Mouse (Mus musculus): Measurements from ENCODE around the gene Thtpa. TPM values are rescaled to one million over a fixed set of nuclear protein-coding genes. Genes with fewer than 3 reads are reported as not detected.

Thtpa gene
- 22.0 and 22.7 TPM in 2 replicates for polyA plus RNA-seq (2014; fragmentation: Nextera tagmentation; extraction: Ambion mirVana)

DNA sequence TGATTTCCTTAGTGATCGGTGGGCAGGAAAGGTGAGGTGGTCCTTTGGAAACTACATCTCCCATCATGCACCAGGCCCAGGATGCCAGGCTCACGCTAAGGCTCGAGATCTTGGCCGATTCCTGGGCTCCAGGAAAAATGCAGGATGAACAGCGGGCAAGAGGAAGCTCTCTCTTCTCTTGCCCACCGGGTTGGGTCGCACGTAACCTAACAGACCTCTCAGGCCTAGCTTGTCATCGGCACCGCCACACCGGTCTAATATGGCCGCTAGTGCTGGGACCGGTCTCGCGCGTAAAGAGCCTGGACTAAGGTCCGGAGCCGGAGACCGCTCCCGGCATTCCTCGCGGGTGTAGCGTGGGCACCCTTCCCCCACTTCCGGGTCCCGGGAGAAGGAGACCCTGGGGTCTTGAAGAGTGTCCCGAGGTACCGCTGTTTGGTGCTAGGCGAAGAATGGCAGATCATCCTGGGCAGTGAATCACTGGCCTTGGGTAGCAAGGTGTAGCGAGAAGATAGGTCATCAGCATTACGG lies at the start of gene Thtpa:
Gene Thtpa, plus strand, starts transcription at position 81 of the 528 bp plus-strand sequence.
- ATAC-seq (ENCODE audit: low FRiP score) = peak; percentile 65
- peak; percentile 98 for DNase-seq (ENCODE audit: low spot score, missing footprints)
- Histone ChIP-seq H3K27ac (ENCODE audit: low read depth, low read length) (peak within 1 kb of the TSS; percentile 55), H3K9me3 (ENCODE audit: control insufficient read depth, low read length) (no peaks in the 10 kb centered on the region), H3K27me3 (ENCODE audit: control insufficient read depth, insufficient read depth, low read length) (no peaks in the 10 kb centered on the region), H3K4me1 (ENCODE audit: control insufficient read depth, insufficient read depth, low read length) (peaks cover 29% of the 10 kb centered on the region), H3K4me2 (peak within 1 kb of the TSS; percentile 75), H3K36me3 (ENCODE audit: control insufficient read depth, insufficient read depth, low read length) (no peaks in the 10 kb centered on the region), H3K4me3 (ENCODE audit: low read depth, low read length) (peak within 1 kb of the TSS; percentile 60), H3K9ac (ENCODE audit: low read length) (peak within 1 kb of the TSS; percentile 80)
- under 1% methylated on average over 30 of the region's 30 CpGs for WGBS

DNA sequence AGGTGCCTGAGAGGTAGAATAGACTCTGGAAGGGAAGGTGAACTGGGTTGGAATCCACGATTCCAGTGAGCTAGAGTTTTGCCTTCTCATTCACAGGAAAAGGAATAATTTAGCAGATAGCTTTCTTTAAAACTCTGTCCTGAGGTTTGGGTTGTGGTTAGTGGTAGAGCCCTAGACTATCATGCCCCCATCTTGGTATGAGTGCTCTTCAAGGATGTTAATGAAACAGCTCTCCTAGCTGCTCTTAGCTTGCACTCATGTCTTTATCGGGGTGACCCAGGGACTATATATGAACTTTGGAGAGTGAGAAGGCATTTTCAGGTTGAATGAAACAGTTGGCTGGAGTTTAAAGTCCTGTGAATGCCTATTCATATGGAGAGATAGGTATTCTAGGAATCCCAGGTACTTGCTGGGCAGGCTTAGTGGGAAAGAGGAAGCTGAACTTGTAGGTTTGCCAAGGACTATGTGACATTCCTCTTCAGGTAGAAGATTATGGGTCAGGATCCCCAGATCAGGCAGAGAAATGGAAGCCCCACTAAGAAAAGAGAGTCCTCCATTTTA lies 46.5 kb upstream of the Thtpa start:
- Histone ChIP-seq H3K9me3 (ENCODE audit: control insufficient read depth, low read length) (no peaks in the 10 kb centered on the region), H3K4me1 (ENCODE audit: control insufficient read depth, insufficient read depth, low read length) (no peaks in the 10 kb centered on the region), H3K27ac (ENCODE audit: low read depth, low read length) (no peak overlapping the region), H3K4me3 (ENCODE audit: low read depth, low read length) (no peak overlapping the region), H3K27me3 (ENCODE audit: control insufficient read depth, insufficient read depth, low read length) (no peaks in the 10 kb centered on the region), H3K9ac (ENCODE audit: low read length) (no peak overlapping the region), H3K4me2 (no peak overlapping the region), H3K36me3 (ENCODE audit: control insufficient read depth, insufficient read depth, low read length) (no peaks in the 10 kb centered on the region)
- WGBS = 95% methylated on average over 2 of the region's 2 CpGs
- DNase-seq (ENCODE audit: low spot score, missing footprints) (no peak), ATAC-seq (ENCODE audit: low FRiP score) (no peak)

DNA sequence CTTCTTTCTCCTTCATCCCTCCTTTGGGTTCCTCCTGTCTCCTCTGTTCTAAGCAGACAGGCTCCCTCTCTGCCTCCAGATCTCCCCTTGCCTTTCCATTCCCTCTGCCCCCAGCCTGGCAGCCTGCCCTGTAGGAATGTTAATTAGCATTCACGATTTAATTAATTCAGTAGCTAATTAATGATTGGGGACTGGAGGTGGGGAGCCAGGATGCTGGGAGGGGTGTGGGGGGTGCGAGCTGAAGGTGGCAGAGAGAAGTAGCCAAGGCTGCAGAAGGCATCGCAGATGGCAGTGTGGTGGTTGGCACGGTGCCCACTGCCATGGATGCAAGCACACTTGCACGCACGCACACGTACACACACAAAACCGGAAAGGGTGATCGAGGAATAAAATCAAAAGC lies 42.1 kb upstream of the Thtpa start:
- WGBS = 91% methylated on average over 9 of the region's 9 CpGs
- no peaks in the 10 kb centered on the region for H3K27me3 ChIP-seq (ENCODE audit: control insufficient read depth, insufficient read depth, low read length)
- H3K4me3 ChIP-seq (ENCODE audit: low read depth, low read length) = no peak overlapping the region
- no peak overlapping the region for H3K27ac ChIP-seq (ENCODE audit: low read depth, low read length)
- DNase-seq (ENCODE audit: low spot score, missing footprints) = no peak
- no peak for ATAC-seq (ENCODE audit: low FRiP score)
- no peaks in the 10 kb centered on the region for H3K4me1 ChIP-seq (ENCODE audit: control insufficient read depth, insufficient read depth, low read length)
- no peaks in the 10 kb centered on the region for H3K9me3 ChIP-seq (ENCODE audit: control insufficient read depth, low read length)
- no peak overlapping the region for H3K9ac ChIP-seq (ENCODE audit: low read length)
- H3K36me3 ChIP-seq (ENCODE audit: control insufficient read depth, insufficient read depth, low read length) = no peaks in the 10 kb centered on the region
- H3K4me2 ChIP-seq = no peak overlapping the region

- no peaks in the 10 kb centered on the region for H3K9me3 ChIP-seq (ENCODE audit: control insufficient read depth, low read length)
- no peak overlapping the region for H3K9ac ChIP-seq (ENCODE audit: low read length)
- H3K4me1 ChIP-seq (ENCODE audit: control insufficient read depth, insufficient read depth, low read length) = no peaks in the 10 kb centered on the region
- H3K27ac ChIP-seq (ENCODE audit: low read depth, low read length) = no peak overlapping the region
- H3K27me3 ChIP-seq (ENCODE audit: control insufficient read depth, insufficient read depth, low read length) = no peaks in the 10 kb centered on the region
- DNase-seq (ENCODE audit: low spot score, missing footprints) (no peak), ATAC-seq (ENCODE audit: low FRiP score) (no peak)
- no peak overlapping the region for H3K4me3 ChIP-seq (ENCODE audit: low read depth, low read length)
- no peaks in the 10 kb centered on the region for H3K36me3 ChIP-seq (ENCODE audit: control insufficient read depth, insufficient read depth, low read length)
- no peak overlapping the region for H3K4me2 ChIP-seq
- WGBS = 93% methylated on average over 4 of the region's 4 CpGs
Measured at GRCm38 (mm10) chr14:55053050-55053449, 41.5 kb upstream of the Thtpa start.

DNA sequence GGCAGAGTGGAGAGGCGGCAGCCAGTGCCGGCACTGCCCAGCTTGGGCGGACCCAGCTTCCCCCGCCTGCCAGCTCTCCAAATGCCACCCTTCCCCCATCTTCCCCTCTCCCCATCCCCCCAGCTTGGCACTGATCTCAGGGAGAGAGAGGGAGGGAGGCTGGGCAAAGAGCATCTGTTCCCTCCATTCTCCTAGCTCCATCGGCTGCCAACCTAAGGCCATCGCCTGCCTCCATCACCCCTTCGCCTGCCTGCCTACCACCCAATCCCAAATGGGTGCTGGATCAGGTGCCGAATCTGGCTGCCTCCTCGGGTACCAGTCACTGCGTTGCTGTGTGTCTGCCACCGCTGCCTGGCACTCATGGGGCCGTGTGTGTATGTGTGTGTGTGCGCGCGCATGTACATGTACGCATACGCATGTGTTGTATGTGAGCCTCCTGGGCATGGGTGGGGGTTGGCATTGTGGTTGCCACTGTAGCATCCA lies 40.8 kb upstream of the Thtpa start:
- Histone ChIP-seq H3K27me3 (ENCODE audit: control insufficient read depth, insufficient read depth, low read length) (no peaks in the 10 kb centered on the region), H3K9ac (ENCODE audit: low read length) (no peak overlapping the region), H3K4me1 (ENCODE audit: control insufficient read depth, insufficient read depth, low read length) (no peaks in the 10 kb centered on the region), H3K9me3 (ENCODE audit: control insufficient read depth, low read length) (no peaks in the 10 kb centered on the region), H3K36me3 (ENCODE audit: control insufficient read depth, insufficient read depth, low read length) (no peaks in the 10 kb centered on the region), H3K4me3 (ENCODE audit: low read depth, low read length) (no peak overlapping the region), H3K4me2 (no peak overlapping the region), H3K27ac (ENCODE audit: low read depth, low read length) (no peak overlapping the region)
- WGBS = 93% methylated on average over 17 of the region's 17 CpGs
- ATAC-seq (ENCODE audit: low FRiP score) (no peak), DNase-seq (ENCODE audit: low spot score, missing footprints) (no peak)

GRCm38 (mm10) chr14:55054191-55054749 lies 40.3 kb upstream of the Thtpa start:
- Histone ChIP-seq H3K9ac (ENCODE audit: low read length) (no peak overlapping the region), H3K9me3 (ENCODE audit: control insufficient read depth, low read length) (no peaks in the 10 kb centered on the region), H3K36me3 (ENCODE audit: control insufficient read depth, insufficient read depth, low read length) (no peaks in the 10 kb centered on the region), H3K4me1 (ENCODE audit: control insufficient read depth, insufficient read depth, low read length) (no peaks in the 10 kb centered on the region), H3K4me2 (no peak overlapping the region), H3K27ac (ENCODE audit: low read depth, low read length) (no peak overlapping the region), H3K4me3 (ENCODE audit: low read depth, low read length) (no peak overlapping the region), H3K27me3 (ENCODE audit: control insufficient read depth, insufficient read depth, low read length) (no peaks in the 10 kb centered on the region)
- ATAC-seq (ENCODE audit: low FRiP score) = no peak
- WGBS = 88% methylated on average over 10 of the region's 10 CpGs
- DNase-seq (ENCODE audit: low spot score, missing footprints) = no peak

DNA sequence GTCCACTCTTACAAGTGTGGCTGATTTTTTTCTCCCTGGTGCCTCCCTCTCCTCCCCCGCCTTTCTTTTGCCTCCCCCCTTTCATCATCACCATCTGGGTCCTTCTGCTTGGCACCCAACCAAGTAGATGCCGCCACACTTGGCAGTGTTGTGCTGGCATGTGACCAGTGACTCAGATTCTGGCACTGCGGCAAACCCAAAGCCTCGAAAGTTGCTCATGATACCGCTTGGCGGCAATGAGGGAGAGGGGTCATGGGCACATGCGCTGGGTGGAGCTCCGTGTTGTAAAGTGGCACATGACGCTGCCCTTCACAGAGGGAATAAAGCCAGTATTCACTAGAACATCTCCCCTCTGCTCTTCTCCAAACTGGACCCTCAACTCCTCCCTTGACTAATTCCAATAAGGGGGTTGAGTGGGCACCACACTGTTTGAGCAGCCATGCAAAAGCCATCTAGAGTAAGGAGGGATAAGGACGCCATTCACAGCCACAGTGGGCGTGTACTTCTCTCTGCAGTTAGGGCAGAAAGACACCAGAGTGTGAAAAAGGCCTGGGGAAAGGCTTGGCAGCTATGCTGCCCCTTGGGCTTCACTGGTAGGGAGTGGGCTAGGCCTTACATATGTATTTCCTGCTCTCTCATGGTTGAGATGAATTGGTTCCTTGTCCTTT lies 39.3 kb upstream of the Thtpa start:
- DNase-seq (ENCODE audit: low spot score, missing footprints) (no peak), ATAC-seq (ENCODE audit: low FRiP score) (no peak)
- Histone ChIP-seq H3K9ac (ENCODE audit: low read length) (no peak overlapping the region), H3K9me3 (ENCODE audit: control insufficient read depth, low read length) (no peaks in the 10 kb centered on the region), H3K27ac (ENCODE audit: low read depth, low read length) (no peak overlapping the region), H3K4me2 (no peak overlapping the region), H3K36me3 (ENCODE audit: control insufficient read depth, insufficient read depth, low read length) (no peaks in the 10 kb centered on the region; the same call in 1 of the 2 replicates), H3K4me3 (ENCODE audit: low read depth, low read length) (no peak overlapping the region), H3K4me1 (ENCODE audit: control insufficient read depth, insufficient read depth, low read length) (peaks cover 4% of the 10 kb centered on the region), H3K27me3 (ENCODE audit: control insufficient read depth, insufficient read depth, low read length) (no peaks in the 10 kb centered on the region)
- WGBS = 85% methylated on average over 11 of the region's 11 CpGs

- 84% methylated on average over 1 of the region's 1 CpGs for WGBS
- peaks cover 16% of the 10 kb centered on the region for H3K4me1 ChIP-seq (ENCODE audit: control insufficient read depth, insufficient read depth, low read length)
- H3K4me3 ChIP-seq (ENCODE audit: low read depth, low read length) = no peak overlapping the region
- H3K27me3 ChIP-seq (ENCODE audit: control insufficient read depth, insufficient read depth, low read length) = no peaks in the 10 kb centered on the region
- DNase-seq (ENCODE audit: low spot score, missing footprints) (no peak), ATAC-seq (ENCODE audit: low FRiP score) (no peak)
- no peak overlapping the region for H3K27ac ChIP-seq (ENCODE audit: low read depth, low read length)
- no peak overlapping the region for H3K4me2 ChIP-seq
- no peak overlapping the region for H3K9ac ChIP-seq (ENCODE audit: low read length)
- no peaks in the 10 kb centered on the region for H3K9me3 ChIP-seq (ENCODE audit: control insufficient read depth, low read length)
- peaks cover under 1% of the 10 kb centered on the region for H3K36me3 ChIP-seq (ENCODE audit: control insufficient read depth, insufficient read depth, low read length)
Measured at GRCm38 (mm10) chr14:55059009-55059408, 35.6 kb upstream of the Thtpa start.

- DNase-seq (ENCODE audit: low spot score, missing footprints) = no peak
Measured at GRCm38 (mm10) chr14:55059931-55060330, 34.7 kb upstream of the Thtpa start.

More at GRCm38 (mm10) chr14:55059931-55060330, 34.7 kb upstream of the Thtpa start:
- H3K27ac ChIP-seq (ENCODE audit: low read depth, low read length) = peak overlapping the region; percentile 22; the same call in 1 of the 2 replicates
- peak; percentile 45; the same call in 1 of the 2 replicates for ATAC-seq (ENCODE audit: low FRiP score)
- no peaks in the 10 kb centered on the region for H3K27me3 ChIP-seq (ENCODE audit: control insufficient read depth, insufficient read depth, low read length)
- no peak overlapping the region for H3K4me3 ChIP-seq (ENCODE audit: low read depth, low read length)
- no peak overlapping the region for H3K9ac ChIP-seq (ENCODE audit: low read length)
- no peak overlapping the region for H3K4me2 ChIP-seq
- H3K9me3 ChIP-seq (ENCODE audit: control insufficient read depth, low read length) = no peaks in the 10 kb centered on the region
- peaks cover 16% of the 10 kb centered on the region for H3K4me1 ChIP-seq (ENCODE audit: control insufficient read depth, insufficient read depth, low read length)
- 31% methylated on average over 5 of the region's 5 CpGs for WGBS
- H3K36me3 ChIP-seq (ENCODE audit: control insufficient read depth, insufficient read depth, low read length) = peaks cover 3% of the 10 kb centered on the region
